Mouse (Mus musculus): ENCODE measurements around the gene Lhfp. TPM values are rescaled to one million over a fixed set of nuclear protein-coding genes. Genes with fewer than 3 reads are reported as not detected.
A peak's percentile ranks its signal among the peaks of the same experiment; 100 is the strongest.

Lhfp gene
- polyA plus RNA-seq, 1 experiment, result 15.1 TPM

GRCm38 (mm10) chr3:53032432-53032831, 8.9 kb upstream of the Lhfp start:
- no peak for TF ChIP-seq CTCF (IDR thresholded peaks at IDR 0.05; ENCODE audit: control insufficient read depth, insufficient read depth, insufficient replicate concordance, low read depth, low read length)
- TF ChIP-seq POLR2A (IDR thresholded peaks at IDR 0.05; ENCODE audit: control insufficient read depth, low read depth, low read length), result no peak
- no peak overlapping the region for H3K27ac ChIP-seq (ENCODE audit: control insufficient read depth, insufficient read depth, low read depth, low read length)
- no peaks in the 10 kb centered on the region for H3K36me3 ChIP-seq (ENCODE audit: control insufficient read depth, insufficient read depth, low read length)
- H3K4me1 ChIP-seq (ENCODE audit: control insufficient read depth, insufficient read depth, low read length), result no peaks in the 10 kb centered on the region
- H3K4me3 ChIP-seq (ENCODE audit: control insufficient read depth, low read depth, low read length), result no peak overlapping the region
- no peaks in the 10 kb centered on the region for H3K27me3 ChIP-seq (ENCODE audit: control insufficient read depth, insufficient read depth, low read length)

DNA sequence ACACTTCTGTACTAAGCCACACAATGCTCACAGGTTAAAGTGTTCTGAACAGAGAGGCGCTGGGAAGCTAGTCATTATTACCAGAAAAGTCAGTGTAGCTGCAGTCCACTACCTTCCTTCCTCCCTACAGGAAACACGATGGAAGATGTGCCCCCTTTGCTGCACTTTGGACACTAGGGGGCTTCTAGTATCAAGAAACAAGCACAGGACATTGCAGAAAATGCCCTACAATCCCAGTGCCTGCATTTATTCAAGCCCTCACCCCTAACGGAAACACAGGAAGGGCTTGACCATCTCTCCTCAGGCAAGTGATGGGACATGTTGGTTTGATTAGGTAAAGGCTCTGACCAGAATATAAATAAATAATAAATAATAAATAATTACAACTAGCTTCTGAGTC, 7.9 kb upstream of the Lhfp start:
- no peaks in the 10 kb centered on the region for H3K4me1 ChIP-seq (ENCODE audit: control insufficient read depth, insufficient read depth, low read length)
- H3K27me3 ChIP-seq (ENCODE audit: control insufficient read depth, insufficient read depth, low read length), result no peaks in the 10 kb centered on the region
- no peaks in the 10 kb centered on the region for H3K36me3 ChIP-seq (ENCODE audit: control insufficient read depth, insufficient read depth, low read length)
- H3K27ac ChIP-seq (ENCODE audit: control insufficient read depth, insufficient read depth, low read depth, low read length), result no peak overlapping the region
- TF ChIP-seq CTCF (IDR thresholded peaks at IDR 0.05; ENCODE audit: control insufficient read depth, insufficient read depth, insufficient replicate concordance, low read depth, low read length), result no peak
- TF ChIP-seq POLR2A (IDR thresholded peaks at IDR 0.05; ENCODE audit: control insufficient read depth, low read depth, low read length), result no peak
- H3K4me3 ChIP-seq (ENCODE audit: control insufficient read depth, low read depth, low read length), result no peak overlapping the region

- Histone ChIP-seq H3K36me3 (ENCODE audit: control insufficient read depth, insufficient read depth, low read length) (no peaks in the 10 kb centered on the region), H3K4me1 (ENCODE audit: control insufficient read depth, insufficient read depth, low read length) (no peaks in the 10 kb centered on the region), H3K27ac (ENCODE audit: control insufficient read depth, insufficient read depth, low read depth, low read length) (no peak overlapping the region), H3K27me3 (ENCODE audit: control insufficient read depth, insufficient read depth, low read length) (no peaks in the 10 kb centered on the region), H3K4me3 (ENCODE audit: control insufficient read depth, low read depth, low read length) (no peak overlapping the region)
- TF ChIP-seq POLR2A (IDR thresholded peaks at IDR 0.05; ENCODE audit: control insufficient read depth, low read depth, low read length), result no peak
- no peak for TF ChIP-seq CTCF (IDR thresholded peaks at IDR 0.05; ENCODE audit: control insufficient read depth, insufficient read depth, insufficient replicate concordance, low read depth, low read length)
These were observed 5.3 kb upstream of the Lhfp start for GRCm38 (mm10) chr3:53036076-53036475.

- Histone ChIP-seq H3K4me1 (ENCODE audit: control insufficient read depth, insufficient read depth, low read length) (peaks cover 3% of the 10 kb centered on the region), H3K27ac (ENCODE audit: control insufficient read depth, insufficient read depth, low read depth, low read length) (no peak overlapping the region), H3K27me3 (ENCODE audit: control insufficient read depth, insufficient read depth, low read length) (no peaks in the 10 kb centered on the region), H3K36me3 (ENCODE audit: control insufficient read depth, insufficient read depth, low read length) (no peaks in the 10 kb centered on the region), H3K4me3 (ENCODE audit: control insufficient read depth, low read depth, low read length) (no peak overlapping the region)
- TF ChIP-seq POLR2A (IDR thresholded peaks at IDR 0.05; ENCODE audit: control insufficient read depth, low read depth, low read length), result no peak
- TF ChIP-seq CTCF (IDR thresholded peaks at IDR 0.05; ENCODE audit: control insufficient read depth, insufficient read depth, insufficient replicate concordance, low read depth, low read length), result no peak
These were observed 4.4 kb upstream of the Lhfp start for GRCm38 (mm10) chr3:53036941-53037340.

GRCm38 (mm10) chr3:53038913-53039312, 2.4 kb upstream of the Lhfp start:
- H3K36me3 ChIP-seq (ENCODE audit: control insufficient read depth, insufficient read depth, low read length), result no peaks in the 10 kb centered on the region
- TF ChIP-seq POLR2A (IDR thresholded peaks at IDR 0.05; ENCODE audit: control insufficient read depth, low read depth, low read length) (no peak), CTCF (IDR thresholded peaks at IDR 0.05; ENCODE audit: control insufficient read depth, insufficient read depth, insufficient replicate concordance, low read depth, low read length) (no peak)
- no peak overlapping the region for H3K27ac ChIP-seq (ENCODE audit: control insufficient read depth, insufficient read depth, low read depth, low read length)
- peaks cover 9% of the 10 kb centered on the region for H3K4me1 ChIP-seq (ENCODE audit: control insufficient read depth, insufficient read depth, low read length)
- no peaks in the 10 kb centered on the region for H3K27me3 ChIP-seq (ENCODE audit: control insufficient read depth, insufficient read depth, low read length)
- no peak overlapping the region for H3K4me3 ChIP-seq (ENCODE audit: control insufficient read depth, low read depth, low read length)

DNA sequence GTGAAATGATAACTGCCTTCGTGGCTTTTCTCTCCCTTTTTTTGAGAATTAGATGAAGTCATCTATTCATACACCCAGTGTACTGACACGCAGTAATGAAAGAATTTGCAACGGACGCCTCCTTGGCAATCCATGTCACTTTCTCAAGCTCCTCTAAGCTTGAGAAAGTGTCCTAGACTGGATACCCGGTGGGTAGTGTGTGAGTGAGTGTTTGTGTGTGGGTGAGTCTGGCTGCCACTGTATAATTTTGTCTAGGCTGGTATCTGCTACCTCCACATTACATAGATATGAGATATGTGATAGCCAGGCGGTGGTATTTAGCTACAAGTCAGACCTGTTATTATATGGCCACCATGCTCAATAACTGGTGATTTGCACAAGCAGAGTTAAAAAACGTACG, 1.6 kb upstream of the Lhfp start:
- TF ChIP-seq CTCF (IDR thresholded peaks at IDR 0.05; ENCODE audit: control insufficient read depth, insufficient read depth, insufficient replicate concordance, low read depth, low read length) (no peak), POLR2A (IDR thresholded peaks at IDR 0.05; ENCODE audit: control insufficient read depth, low read depth, low read length) (no peak)
- no peaks in the 10 kb centered on the region for H3K36me3 ChIP-seq (ENCODE audit: control insufficient read depth, insufficient read depth, low read length)

DNA sequence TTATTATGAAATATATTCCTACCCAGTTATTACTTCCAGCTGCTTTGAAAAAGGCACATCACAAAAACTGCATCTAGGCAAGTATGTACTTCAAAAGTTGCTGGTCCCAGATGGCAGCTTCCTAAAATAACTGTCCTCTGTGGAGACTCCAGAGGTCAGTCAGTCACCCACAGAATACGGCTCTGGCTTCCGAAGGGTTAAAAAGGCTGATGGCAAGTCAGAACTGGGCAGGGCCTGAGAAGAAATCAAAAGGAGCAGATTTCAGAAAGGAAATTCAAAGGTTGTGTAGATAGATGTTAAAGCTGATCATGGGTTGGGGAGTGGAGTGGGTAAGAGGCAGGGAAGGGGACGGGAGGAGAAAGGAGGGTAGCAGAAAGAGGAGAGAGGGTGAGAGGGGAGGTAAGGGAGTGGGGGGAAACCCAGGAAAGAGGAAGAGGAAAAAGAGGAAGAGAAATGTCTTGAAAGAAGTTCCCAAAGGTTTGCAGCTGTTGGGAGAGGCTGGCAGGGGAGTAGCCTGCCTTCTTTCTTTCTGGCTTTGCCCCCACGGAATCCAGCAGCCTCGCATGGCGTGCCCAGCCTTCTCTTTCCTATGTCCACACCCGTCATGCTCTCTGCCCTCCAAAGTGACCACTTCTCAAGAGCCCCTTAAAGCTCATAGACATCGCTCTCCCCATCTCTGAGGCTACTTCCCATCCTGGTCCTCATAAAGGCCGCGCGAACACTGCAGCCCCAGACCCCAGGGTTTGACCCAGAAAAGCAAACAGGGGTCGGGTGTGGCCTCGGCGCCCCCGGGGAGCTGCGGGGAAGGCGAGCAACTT, 526 bp upstream of the Lhfp start:
- H3K4me3 ChIP-seq (ENCODE audit: control insufficient read depth, low read depth, low read length), result peak overlapping the region; percentile 80
- no peaks in the 10 kb centered on the region for H3K27me3 ChIP-seq (ENCODE audit: control insufficient read depth, insufficient read depth, low read length)
- TF ChIP-seq CTCF (IDR thresholded peaks at IDR 0.05; ENCODE audit: control insufficient read depth, insufficient read depth, insufficient replicate concordance, low read depth, low read length) (no peak), POLR2A (IDR thresholded peaks at IDR 0.05; ENCODE audit: control insufficient read depth, low read depth, low read length) (no peak)
- H3K36me3 ChIP-seq (ENCODE audit: control insufficient read depth, insufficient read depth, low read length), result no peaks in the 10 kb centered on the region
- no peak overlapping the region for H3K27ac ChIP-seq (ENCODE audit: control insufficient read depth, insufficient read depth, low read depth, low read length)
- peaks cover 9% of the 10 kb centered on the region for H3K4me1 ChIP-seq (ENCODE audit: control insufficient read depth, insufficient read depth, low read length)

More for the DNA sequence above, 1.6 kb upstream of the Lhfp start:
- Histone ChIP-seq H3K27ac (ENCODE audit: control insufficient read depth, insufficient read depth, low read depth, low read length) (no peak overlapping the region), H3K4me3 (ENCODE audit: control insufficient read depth, low read depth, low read length) (no peak overlapping the region), H3K4me1 (ENCODE audit: control insufficient read depth, insufficient read depth, low read length) (peaks cover 9% of the 10 kb centered on the region), H3K27me3 (ENCODE audit: control insufficient read depth, insufficient read depth, low read length) (no peaks in the 10 kb centered on the region)

Measured in testis, adult 2 months (tissue).